Mouse (Mus musculus) kidney, postnatal 36 days (tissue): Measurements from ENCODE around the gene Rtkn.

Experiments used
- DNase-seq, 2 experiments: peaks; one replicate each; pipeline ENCODE4 v3.0.0; 2021 to 2022; ENCODE audit warnings: mixed read lengths in 2 of 2

Rtkn gene

GRCm38 (mm10) chr6:83134951-83135513 lies at the start of gene Rtkn:
Gene Rtkn (plus strand): TSS chr6:83135463.
- DNase-seq: peak; percentile 63 to 76

- DNase-seq: peak in 1 of 2 experiments; percentile 25
Observed at GRCm38 (mm10) chr6:83086121-83087035, 48.9 kb upstream of the Rtkn start, which contains the start of gene Lbx2. Gene Lbx2 (plus strand): TSS chr6:83086367.

DNA sequence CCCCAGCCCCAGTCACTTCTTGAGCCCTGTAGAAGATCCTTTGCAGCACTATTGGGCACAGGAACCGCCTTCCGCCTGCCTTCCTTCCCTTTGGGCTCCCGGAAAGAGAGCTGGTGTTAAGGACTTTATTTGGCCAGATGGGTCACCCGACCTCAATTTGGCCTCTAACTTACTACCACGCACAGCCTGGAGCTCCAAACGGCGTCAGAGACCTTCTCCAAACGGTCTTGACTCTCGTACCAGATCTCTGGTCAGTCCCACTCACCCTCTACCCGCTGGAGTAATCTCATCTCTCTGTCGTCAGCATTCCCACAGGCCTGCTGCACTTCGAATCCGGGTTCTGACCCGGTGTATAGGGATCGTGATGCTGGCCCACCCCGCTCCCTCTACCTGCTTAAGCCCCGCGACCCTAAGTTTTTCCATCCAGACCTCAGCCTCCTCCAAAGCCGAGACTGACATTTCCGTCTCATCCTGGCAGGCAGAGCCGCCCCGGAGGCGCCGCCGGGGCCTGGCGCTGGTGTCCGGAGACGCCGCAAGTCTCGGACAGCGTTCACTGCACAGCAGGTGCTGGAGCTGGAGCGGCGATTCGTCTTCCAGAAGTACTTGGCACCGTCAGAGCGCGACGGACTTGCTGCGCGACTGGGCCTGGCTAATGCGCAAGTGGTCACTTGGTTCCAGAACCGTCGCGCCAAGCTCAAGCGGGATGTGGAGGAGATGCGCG lies 47.9 kb upstream of the Rtkn start:
- DNase-seq: peak; percentile 47 to 68

- DNase-seq: no peak
Observed at GRCm38 (mm10) chr6:83087926-83088260, 47.4 kb upstream of the Rtkn start.

- DNase-seq: peak; percentile 35 to 71
Observed at GRCm38 (mm10) chr6:83092416-83093127, 42.7 kb upstream of the Rtkn start.

DNA sequence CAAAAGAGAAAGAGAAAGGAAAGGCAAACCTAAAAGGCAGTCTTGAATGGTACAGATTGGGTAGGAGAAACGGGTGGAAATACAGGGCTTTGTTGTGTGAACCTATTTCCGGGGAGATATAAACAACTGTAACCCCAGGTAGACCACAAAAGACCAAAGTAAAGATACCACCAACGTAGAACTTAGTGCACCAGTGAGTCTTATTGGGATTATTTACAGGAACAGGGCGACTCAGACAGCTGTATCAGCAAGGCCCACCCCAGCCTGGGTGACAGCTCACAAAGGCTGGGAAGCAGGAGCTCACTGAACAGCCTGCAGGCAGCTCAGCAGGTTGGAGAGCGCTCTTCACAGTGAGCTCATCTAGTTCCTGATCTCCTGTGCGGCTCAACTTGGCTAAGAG lies 39.3 kb upstream of the Rtkn start:
- no peak for DNase-seq

DNA sequence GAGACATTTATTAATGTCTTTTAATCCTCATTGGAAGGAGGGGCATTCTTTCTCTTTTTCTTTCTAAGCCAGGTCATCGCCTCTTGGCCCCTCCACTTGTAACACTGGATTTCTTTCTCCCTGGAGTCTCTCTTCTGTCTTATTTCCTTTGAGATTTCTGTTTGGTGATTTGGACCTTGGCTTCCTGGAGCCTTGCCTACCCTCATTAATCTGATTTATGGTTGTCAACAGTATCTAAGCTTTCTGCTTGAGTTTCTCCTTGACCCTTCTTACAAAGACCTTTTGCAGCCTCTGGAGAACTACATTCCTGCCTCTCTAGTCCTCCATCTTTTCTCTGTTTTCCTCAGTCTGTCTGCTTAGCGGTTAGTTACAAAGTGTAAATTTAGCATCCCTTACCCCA lies 36.9 kb upstream of the Rtkn start:
- DNase-seq: peak; percentile 62 to 81

- DNase-seq: peak; percentile 94 to 95
Observed at GRCm38 (mm10) chr6:83101316-83101687, 34.0 kb upstream of the Rtkn start, which contains the start of the genes Ccdc142 and Gm42688. Gene Ccdc142 (plus strand): TSS chr6:83101601. Gene Gm42688 (plus strand): TSS chr6:83101617.

DNA sequence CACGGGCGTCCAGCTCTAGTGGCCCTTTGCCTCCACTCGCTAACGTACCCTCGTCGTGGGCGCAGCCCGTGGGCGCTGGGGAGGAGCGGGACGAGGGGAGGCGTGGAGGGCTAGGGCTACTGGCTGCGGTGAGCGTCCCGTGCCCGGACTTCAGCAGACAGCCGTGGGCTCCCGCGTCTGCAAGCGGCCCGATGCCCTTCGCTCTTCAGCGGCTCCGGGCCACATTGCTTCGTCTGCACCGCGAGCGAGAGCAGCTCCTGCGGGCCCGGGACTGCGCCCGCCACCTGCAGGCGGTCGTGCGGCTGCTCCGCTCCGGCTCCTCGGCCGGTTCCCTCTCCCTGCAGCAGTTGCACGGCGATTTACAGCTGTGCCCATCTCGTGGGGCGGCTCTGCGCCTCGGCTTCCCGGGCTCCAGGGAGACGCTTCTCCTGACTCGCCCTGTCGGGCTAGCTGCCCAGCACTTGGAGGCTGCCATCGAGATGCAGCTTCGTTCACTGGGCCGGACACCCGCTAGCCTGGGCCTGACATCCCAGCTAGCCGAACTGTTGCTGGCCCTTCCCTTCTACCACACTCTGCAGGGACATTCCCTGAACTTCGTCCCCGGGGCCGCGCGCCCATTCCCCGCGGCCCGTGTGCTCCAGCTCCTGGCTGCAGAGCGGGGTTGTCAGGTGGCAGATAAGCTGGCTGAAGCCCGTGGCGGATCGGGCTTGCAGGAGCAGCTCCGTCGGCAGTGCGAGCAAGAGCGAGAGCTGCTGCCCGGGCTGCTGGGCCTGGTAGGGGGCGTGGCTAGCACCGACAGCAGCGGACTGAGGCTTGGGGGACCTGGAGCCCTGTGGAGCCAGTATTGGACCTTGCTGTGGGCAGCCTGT lies 33.3 kb upstream of the Rtkn start:
- peak; percentile 63 to 78 for DNase-seq

- DNase-seq: no peak
Observed at GRCm38 (mm10) chr6:83103130-83103650, 32.1 kb upstream of the Rtkn start.

GRCm38 (mm10) chr6:83104158-83104557 lies 31.1 kb upstream of the Rtkn start:
- DNase-seq: no peak

GRCm38 (mm10) chr6:83107566-83108400 lies 27.5 kb upstream of the Rtkn start:
- peak; percentile 81 to 94 for DNase-seq

DNA sequence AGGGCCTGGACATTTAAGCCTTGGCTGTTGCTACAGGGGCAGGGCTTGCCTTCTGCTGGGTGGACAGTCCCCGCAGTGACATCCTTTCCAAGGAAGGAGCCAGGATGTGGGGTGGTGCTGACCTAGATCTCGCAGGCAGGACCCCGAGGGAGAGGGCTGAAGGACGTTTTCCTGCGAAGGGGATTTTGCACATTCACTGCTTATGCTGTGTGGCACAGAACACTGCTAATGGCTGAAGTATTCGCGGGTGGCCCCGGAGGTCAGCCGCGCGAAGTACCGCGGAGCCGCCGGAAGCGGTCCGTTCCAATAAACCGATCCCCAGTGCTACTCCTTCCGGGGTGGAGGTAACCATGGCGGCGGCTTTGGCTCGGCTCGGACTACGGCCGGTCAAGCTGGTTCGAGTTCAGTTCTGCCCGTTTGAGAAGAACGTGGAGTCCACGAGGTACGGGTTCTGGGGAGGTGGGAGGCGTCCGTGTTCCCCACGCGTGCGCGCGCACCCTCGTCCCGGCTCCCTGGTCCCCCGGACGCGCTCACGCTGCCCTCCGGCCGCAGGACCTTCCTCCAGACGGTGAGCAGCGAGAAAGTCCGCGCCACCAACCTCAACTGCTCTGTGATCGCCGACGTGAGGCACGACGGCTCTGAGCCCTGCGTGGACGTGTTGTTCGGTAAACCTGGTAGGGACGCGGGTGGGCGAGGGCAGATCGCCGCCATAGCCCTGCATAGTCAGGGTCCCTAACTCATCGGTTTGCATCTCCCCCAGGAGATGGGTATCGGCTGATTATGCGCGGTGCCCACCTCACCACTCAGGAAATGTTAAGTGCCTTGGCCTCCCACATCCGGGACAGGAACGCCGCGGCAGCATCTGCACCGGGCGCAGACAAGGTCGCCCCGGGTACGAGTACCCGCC lies 26.2 kb upstream of the Rtkn start, which contains the start of gene Mrpl53:
Gene Mrpl53 (plus strand): TSS at position 279 of the 907 bp plus-strand sequence.
- peak; percentile 83 to 90 for DNase-seq

DNA sequence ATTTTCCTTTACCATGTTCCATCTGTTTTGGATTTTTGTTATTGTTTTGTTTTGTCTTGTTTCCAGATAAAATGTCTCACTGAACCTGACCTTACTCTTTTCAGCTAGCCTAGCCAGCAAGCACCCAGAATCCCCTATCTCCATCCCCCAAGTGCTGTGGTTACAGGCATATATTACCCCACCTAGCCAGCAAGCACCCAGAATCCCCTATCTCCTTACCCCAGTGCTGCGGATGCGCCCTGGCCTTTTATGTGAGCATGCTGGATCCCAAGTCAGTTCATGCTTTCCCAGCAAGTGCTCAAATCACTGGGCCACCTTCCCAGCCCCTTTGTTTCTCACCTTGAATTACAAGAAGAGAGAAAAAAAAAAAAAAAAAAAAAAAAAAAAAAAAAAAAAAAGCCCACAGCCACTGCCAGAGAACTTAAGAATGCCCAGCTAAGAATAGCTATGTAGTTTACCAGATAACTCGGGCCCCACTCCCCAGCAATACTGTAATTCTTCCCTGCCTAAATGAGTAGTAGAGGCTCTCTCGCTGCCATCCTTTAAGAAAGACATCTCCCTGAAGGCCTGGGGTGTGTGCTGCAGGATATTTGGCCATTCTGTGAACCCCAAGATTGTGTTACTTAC lies 23.6 kb upstream of the Rtkn start:
- DNase-seq: no peak

GRCm38 (mm10) chr6:83115011-83115671 lies 20.1 kb upstream of the Rtkn start, which contains the start of gene Mogs:
Gene Mogs (plus strand): TSS chr6:83115496.
- DNase-seq: peak; percentile 95 to 98

DNA sequence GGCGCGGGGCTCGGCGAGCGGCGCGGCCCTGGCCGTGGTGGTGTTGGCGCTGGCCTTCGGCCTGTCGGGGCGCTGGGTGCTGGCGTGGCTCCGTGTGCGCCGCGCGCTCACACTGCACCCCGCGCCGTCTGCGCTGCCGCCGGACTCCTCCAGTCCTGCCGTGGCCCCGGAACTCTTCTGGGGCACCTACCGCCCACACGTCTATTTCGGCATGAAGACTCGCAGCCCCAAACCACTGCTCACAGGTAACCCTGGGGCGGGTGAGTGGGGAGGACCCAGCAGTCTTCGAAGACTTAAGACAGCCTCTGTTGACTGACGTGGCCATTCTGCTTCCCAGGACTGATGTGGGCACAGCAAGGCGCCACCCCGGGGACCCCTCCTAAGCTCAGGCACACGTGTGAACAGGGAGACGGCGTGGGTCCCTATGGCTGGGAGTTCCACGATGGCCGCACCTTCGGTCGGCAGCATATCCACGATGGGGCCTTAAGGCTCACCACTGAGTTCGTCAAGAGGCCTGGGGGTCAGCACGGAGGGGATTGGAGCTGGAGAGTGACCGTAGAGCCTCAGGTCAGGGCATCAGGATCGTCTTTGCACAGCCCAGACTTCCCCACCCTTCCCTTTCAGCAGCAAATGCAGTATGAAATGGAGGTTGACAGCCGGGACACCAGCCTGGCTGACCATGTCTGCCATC lies 19.4 kb upstream of the Rtkn start:
- DNase-seq: no peak

- no peak for DNase-seq
Observed at GRCm38 (mm10) chr6:83116373-83117164, 18.7 kb upstream of the Rtkn start.
